Mouse (Mus musculus) hindbrain, embryonic 16.5 days (tissue): ENCODE results near the gene Kcnc3. TPM values are rescaled to one million over a fixed set of nuclear protein-coding genes. Genes with fewer than 3 reads are reported as not detected.

Experiments used
- ATAC-seq: fragments of 200-750 bp; cut with Nextera tagmentation; 2 replicates; pipeline ENCODE4 v1.8.0; 2017; ENCODE audit warnings: moderate TSS enrichment, moderate library complexity
- H3K27ac ChIP-seq: fragments of 300-500 bp; sonication (generic); 2 replicates; pipeline ENCODE4 v1.5.1; 2014; ENCODE audit warnings: low read depth, mild to moderate bottlenecking, control low read depth, low read length, moderate library complexity
- H3K27me3 ChIP-seq: fragments of 300-500 bp; sonication (generic); replicated peaks from 2 replicates; pipeline ENCODE4 v1.6.1; 2014; ENCODE audit warnings: low read length; ENCODE audit not compliant: control insufficient read depth, insufficient read depth
- H3K36me3 ChIP-seq: fragments of 300-500 bp; sonication (generic); 2 replicates; pipeline ENCODE4 v1.6.1; 2014; ENCODE audit warnings: mild to moderate bottlenecking, low read length, moderate library complexity, mixed read lengths; ENCODE audit not compliant: control insufficient read depth, insufficient read depth
- H3K4me1 ChIP-seq: fragments of 300-500 bp; sonication (generic); 2 replicates; pipeline ENCODE4 v1.6.1; 2014; ENCODE audit warnings: low read depth, low read length; ENCODE audit not compliant: control insufficient read depth, insufficient read depth
- H3K4me2 ChIP-seq: fragments of 300-500 bp; sonication (generic); 2 replicates; pipeline ENCODE4 v1.6.1; 2014; ENCODE audit warnings: mild to moderate bottlenecking, low read length, control low read depth, moderate library complexity
- H3K4me3 ChIP-seq: fragments of 300-500 bp; sonication (generic); 2 replicates; pipeline ENCODE4 v1.5.1; 2014; ENCODE audit warnings: mild to moderate bottlenecking, low read length, control low read depth, moderate library complexity
- H3K9ac ChIP-seq: fragments of 300-500 bp; sonication (generic); 2 replicates; pipeline ENCODE4 v1.6.1; 2014; ENCODE audit warnings: low read depth, mild to moderate bottlenecking, control low read depth, low read length, moderate library complexity
- H3K9me3 ChIP-seq: fragments of 300-500 bp; sonication (generic); 2 replicates; pipeline ENCODE4 v1.6.1; 2014; ENCODE audit warnings: mild to moderate bottlenecking, low read length, moderate library complexity; ENCODE audit not compliant: control insufficient read depth
- WGBS: fragments of 180-500 bp; shearing (Covaris S2); extraction: QIAGEN DNeasy Blood & Tissue Kit; methylation state at CpG from one replicate; pipeline ENCODE4 v1.1.7; 2014; 5-methylcytosine and 5-hydroxymethylcytosine counted together
- polyA plus RNA-seq: library from polyadenylated mRNA; unstranded; fragments of >200 nt; fragmentation: Nextera tagmentation; extraction: Ambion mirVana; gene quantifications from 2 replicates; pipeline ENCODE4 v1.2.1, GENCODE M21; 2015

The Kcnc3 gene
- polyA plus RNA-seq, 1 experiment from 2014 or later: 8.5 TPM

DNA sequence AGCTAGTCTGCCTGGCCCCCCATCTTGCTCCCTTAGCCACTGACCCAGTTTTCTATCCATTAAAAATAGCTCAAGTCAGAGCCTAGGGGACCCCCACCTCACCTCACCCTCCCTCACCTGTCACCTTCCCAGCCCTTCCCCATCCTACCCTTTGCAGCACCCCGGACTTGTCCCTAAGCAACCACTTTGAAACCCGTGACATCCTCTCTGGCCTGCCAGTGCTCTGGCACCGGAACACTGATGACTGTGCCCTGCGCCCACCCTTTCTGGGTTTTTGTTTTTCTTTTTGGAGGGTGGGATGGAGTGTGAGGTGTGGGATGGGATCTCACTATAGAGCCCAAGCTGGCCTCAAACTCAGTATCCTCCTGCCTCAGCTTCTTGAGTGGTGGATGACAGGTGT, 7.2 kb downstream of the Kcnc3 start:
- Histone ChIP-seq H3K27ac (no peak overlapping the region), H3K4me3 (no peak overlapping the region), H3K9me3 (no peaks in the 10 kb centered on the region), H3K4me2 (no peak overlapping the region), H3K27me3 (peaks cover 5% of the 10 kb centered on the region; the same call in 1 of the 2 replicates), H3K9ac (no peak overlapping the region), H3K36me3 (no peaks in the 10 kb centered on the region), H3K4me1 (peaks cover 19% of the 10 kb centered on the region)
- 89% methylated on average over 4 of the region's 4 CpGs for WGBS
- ATAC-seq: no peak

DNA sequence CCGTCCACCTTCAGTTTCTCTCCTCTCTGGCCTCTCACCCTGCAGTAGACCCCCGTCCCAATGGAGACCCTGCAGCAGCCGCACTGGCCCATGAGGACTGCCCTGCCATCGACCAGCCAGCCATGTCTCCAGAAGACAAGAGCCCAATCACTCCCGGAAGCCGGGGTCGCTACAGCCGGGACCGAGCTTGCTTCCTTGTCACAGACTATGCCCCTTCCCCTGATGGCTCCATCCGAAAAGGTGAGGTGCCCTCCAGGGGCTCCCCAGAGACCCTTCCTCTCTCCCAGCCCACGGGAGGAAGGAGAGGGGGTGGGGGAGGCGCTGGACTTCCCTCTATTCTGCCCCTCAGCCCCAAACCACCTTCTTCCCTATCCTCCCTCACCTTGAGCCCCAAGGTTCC, 7.9 kb downstream of the Kcnc3 start:
- 84% methylated on average over 12 of the region's 12 CpGs for WGBS
- Histone ChIP-seq H3K36me3 (no peaks in the 10 kb centered on the region), H3K4me3 (no peak overlapping the region), H3K27ac (no peak overlapping the region), H3K4me1 (peaks cover 13% of the 10 kb centered on the region), H3K4me2 (no peak overlapping the region), H3K27me3 (peaks cover 7% of the 10 kb centered on the region; the same call in 1 of the 2 replicates), H3K9me3 (no peaks in the 10 kb centered on the region), H3K9ac (no peak overlapping the region)
- no peak for ATAC-seq

- Histone ChIP-seq H3K27ac (no peak overlapping the region), H3K4me3 (no peak overlapping the region), H3K4me2 (no peak overlapping the region), H3K9ac (no peak overlapping the region), H3K4me1 (no peaks in the 10 kb centered on the region), H3K9me3 (no peaks in the 10 kb centered on the region), H3K27me3 (peaks cover 11% of the 10 kb centered on the region), H3K36me3 (no peaks in the 10 kb centered on the region)
- 83% methylated on average over 10 of the region's 10 CpGs for WGBS
- ATAC-seq: no peak
These were observed 10.3 kb downstream of the Kcnc3 start for GRCm38 (mm10) chr7:44600691-44601262.

DNA sequence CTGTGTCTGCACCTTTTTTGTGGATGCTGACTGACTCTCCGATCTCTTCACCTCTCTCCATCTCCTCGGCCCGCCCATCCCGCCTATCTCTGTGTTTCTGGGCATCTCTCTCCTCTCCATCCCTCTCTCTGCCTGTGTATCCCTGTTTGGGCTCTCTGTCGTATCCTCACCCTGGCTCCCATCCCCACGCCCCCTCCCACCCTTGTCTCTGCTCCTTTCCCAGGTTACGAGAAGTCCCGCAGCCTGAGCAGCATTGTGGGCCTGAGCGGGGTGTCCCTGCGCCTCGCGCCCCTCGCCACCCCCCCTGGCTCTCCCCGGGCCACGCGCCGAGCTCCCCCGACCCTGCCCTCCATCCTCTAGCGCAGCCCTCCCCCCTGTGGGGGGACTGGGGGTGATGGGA, 11.2 kb downstream of the Kcnc3 start:
- H3K36me3 ChIP-seq: no peaks in the 10 kb centered on the region
- H3K4me3 ChIP-seq: no peak overlapping the region
- peaks cover 19% of the 10 kb centered on the region for H3K27me3 ChIP-seq
- no peaks in the 10 kb centered on the region for H3K9me3 ChIP-seq
- H3K27ac ChIP-seq: no peak overlapping the region
- ATAC-seq: no peak
- no peaks in the 10 kb centered on the region for H3K4me1 ChIP-seq
- H3K4me2 ChIP-seq: no peak overlapping the region
- no peak overlapping the region for H3K9ac ChIP-seq
- WGBS: 16% methylated on average over 19 of the region's 19 CpGs

- no peaks in the 10 kb centered on the region for H3K36me3 ChIP-seq
- H3K9ac ChIP-seq: no peak overlapping the region; the same call in 1 of the 2 replicates
- 17% methylated on average over 11 of the region's 11 CpGs for WGBS
- no peak overlapping the region for H3K4me3 ChIP-seq
- H3K4me1 ChIP-seq: no peaks in the 10 kb centered on the region
- peaks cover 26% of the 10 kb centered on the region for H3K27me3 ChIP-seq
- H3K4me2 ChIP-seq: no peak overlapping the region
- 0 out of 2 replicates have a peak, but pooled peaks have one; percentile 0 for ATAC-seq
- H3K27ac ChIP-seq: no peak overlapping the region
- peaks cover under 1% of the 10 kb centered on the region for H3K9me3 ChIP-seq
These were observed 12.0 kb downstream of the Kcnc3 start for GRCm38 (mm10) chr7:44602443-44602842.

DNA sequence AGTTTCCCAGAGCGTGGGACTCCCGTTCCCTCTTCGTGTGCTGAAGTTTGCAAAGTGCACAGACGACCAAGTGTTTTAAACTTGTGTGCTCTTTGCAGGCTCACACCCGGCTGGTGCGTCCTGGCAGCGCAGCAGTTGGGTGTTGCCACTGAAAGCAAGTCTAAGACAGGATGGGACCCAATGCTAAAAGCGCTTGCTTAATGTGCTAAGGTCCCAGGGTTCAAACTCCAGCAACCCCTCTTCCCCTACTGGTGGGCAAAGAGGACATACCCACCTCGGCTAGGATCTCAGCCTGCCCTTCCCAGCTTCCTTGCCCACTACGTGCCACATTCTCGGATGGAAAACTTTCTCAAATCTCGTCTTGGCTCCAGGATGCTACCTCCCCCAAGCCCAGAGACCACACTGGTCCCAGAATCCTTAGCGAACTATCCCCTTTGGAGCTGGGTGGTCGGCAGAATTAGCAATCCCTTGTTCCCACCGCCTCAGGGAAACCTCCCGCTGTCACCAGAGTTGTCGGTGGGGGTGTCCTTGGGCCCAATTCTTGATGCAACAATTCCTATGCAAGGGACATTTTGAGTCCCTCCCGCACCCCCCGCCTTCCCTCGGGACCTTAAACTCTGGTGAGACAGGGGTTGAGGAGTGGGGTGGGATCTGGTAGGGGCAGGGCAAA, 12.9 kb downstream of the Kcnc3 start:
- no peaks in the 10 kb centered on the region for H3K4me1 ChIP-seq
- H3K9me3 ChIP-seq: peaks cover 8% of the 10 kb centered on the region
- no peaks in the 10 kb centered on the region for H3K36me3 ChIP-seq
- H3K27ac ChIP-seq: no peak overlapping the region
- 2% methylated on average over 20 of the region's 20 CpGs for WGBS
- peaks cover 27% of the 10 kb centered on the region for H3K27me3 ChIP-seq
- H3K9ac ChIP-seq: no peak overlapping the region
- no peak overlapping the region for H3K4me3 ChIP-seq
- ATAC-seq: no peak
- H3K4me2 ChIP-seq: no peak overlapping the region; the same call in 1 of the 2 replicates

GRCm38 (mm10) chr7:44604139-44604606, 13.7 kb downstream of the Kcnc3 start:
- Histone ChIP-seq H3K9me3 (peaks cover 10% of the 10 kb centered on the region), H3K4me2 (peak overlapping the region; percentile 52), H3K4me3 (peak overlapping the region; percentile 26), H3K27me3 (peaks cover 27% of the 10 kb centered on the region), H3K9ac (0 out of 2 replicates have a peak overlapping the region, but pooled peaks have one; percentile 5), H3K36me3 (no peaks in the 10 kb centered on the region), H3K27ac (no peak overlapping the region), H3K4me1 (no peaks in the 10 kb centered on the region)
- under 1% methylated on average over 25 of the region's 25 CpGs for WGBS
- ATAC-seq: peak; percentile 62

- peak overlapping the region; percentile 52 for H3K4me2 ChIP-seq
- H3K27ac ChIP-seq: no peak overlapping the region
- H3K9ac ChIP-seq: 0 out of 2 replicates have a peak overlapping the region, but pooled peaks have one; percentile 5
- ATAC-seq: 0 out of 2 replicates have a peak, but pooled peaks have one; percentile 7
- H3K36me3 ChIP-seq: no peaks in the 10 kb centered on the region
- 1% methylated on average over 8 of the region's 8 CpGs for WGBS
- no peaks in the 10 kb centered on the region for H3K4me1 ChIP-seq
- H3K4me3 ChIP-seq: peak overlapping the region; percentile 26
- H3K9me3 ChIP-seq: peaks cover 10% of the 10 kb centered on the region
- peaks cover 27% of the 10 kb centered on the region for H3K27me3 ChIP-seq
These were observed 14.2 kb downstream of the Kcnc3 start for GRCm38 (mm10) chr7:44604619-44605018.

DNA sequence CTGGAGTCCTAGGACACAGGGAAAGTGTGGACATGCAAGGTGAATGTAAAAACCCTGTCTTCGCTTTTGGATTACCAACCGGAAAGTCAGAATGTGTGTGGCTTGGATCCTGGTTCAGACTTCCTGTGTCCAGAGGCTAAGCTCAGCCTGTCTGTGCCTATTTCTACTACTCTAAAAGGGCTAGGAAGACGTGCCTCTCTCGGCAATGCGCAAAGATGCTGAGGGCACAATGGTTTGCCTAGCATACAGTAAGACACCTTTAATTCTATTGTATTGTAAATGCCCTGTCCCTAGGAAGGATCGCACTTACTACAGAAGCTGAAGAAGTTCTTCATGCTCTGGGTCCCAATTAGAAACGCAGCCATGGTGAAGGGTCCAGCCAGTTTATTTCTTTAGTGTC, 15.0 kb downstream of the Kcnc3 start:
- 37% methylated on average over 7 of the region's 7 CpGs for WGBS
- H3K27ac ChIP-seq: no peak overlapping the region
- H3K4me3 ChIP-seq: no peak overlapping the region
- peaks cover 10% of the 10 kb centered on the region for H3K9me3 ChIP-seq
- no peak for ATAC-seq
- H3K9ac ChIP-seq: no peak overlapping the region
- no peaks in the 10 kb centered on the region for H3K36me3 ChIP-seq
- no peaks in the 10 kb centered on the region for H3K4me1 ChIP-seq
- H3K4me2 ChIP-seq: no peak overlapping the region
- H3K27me3 ChIP-seq: peaks cover 27% of the 10 kb centered on the region
